Mouse (Mus musculus) midbrain, embryonic 14.5 days (tissue): Measurements from ENCODE around the gene Myo5c. TPM values are rescaled to one million over a fixed set of nuclear protein-coding genes. Genes with fewer than 3 reads are reported as not detected.

Experiments used
- ATAC-seq: fragments of 200-750 bp; cut with Nextera tagmentation; 2 replicates; pipeline ENCODE4 v1.8.0; 2017; ENCODE audit warnings: moderate number of reproducible peaks, moderate library complexity; ENCODE audit not compliant: low FRiP score, low TSS enrichment
- DNase-seq: peaks from one replicate; pipeline ENCODE4 v3.0.0-alpha.2; 2015
- H3K27ac ChIP-seq: fragments of 300-500 bp; sonication (generic); replicated peaks from 2 replicates; pipeline ENCODE4 v1.5.1; 2014; ENCODE audit warnings: mild to moderate bottlenecking, low read depth, low read length, moderate library complexity
- H3K27me3 ChIP-seq: fragments of 300-500 bp; sonication (generic); 2 replicates; pipeline ENCODE4 v1.6.1; 2014; ENCODE audit warnings: low read length, control low read depth, mixed read lengths; ENCODE audit not compliant: control insufficient read depth, insufficient read depth
- H3K36me3 ChIP-seq: fragments of 300-500 bp; sonication (generic); 2 replicates; pipeline ENCODE4 v1.6.1; 2014; ENCODE audit warnings: low read length, control low read depth; ENCODE audit not compliant: control insufficient read depth, insufficient read depth
- H3K4me1 ChIP-seq: fragments of 300-500 bp; sonication (generic); 2 replicates; pipeline ENCODE4 v1.6.1; 2014; ENCODE audit warnings: mild to moderate bottlenecking, antibody characterized with exemption, low read length, control low read depth; ENCODE audit not compliant: control insufficient read depth, insufficient read depth
- H3K4me2 ChIP-seq: fragments of 300-500 bp; sonication (generic); 2 replicates; pipeline ENCODE4 v1.6.1; 2014; ENCODE audit warnings: mild to moderate bottlenecking, low read length, moderate library complexity
- H3K4me3 ChIP-seq: fragments of 300-500 bp; sonication (generic); replicated peaks from 2 replicates; pipeline ENCODE4 v1.5.1; 2014; ENCODE audit warnings: low read depth, low read length
- H3K9ac ChIP-seq: fragments of 300-500 bp; sonication (generic); replicated peaks from 2 replicates; pipeline ENCODE4 v1.6.1; 2014; ENCODE audit warnings: mild to moderate bottlenecking, low read length, moderate library complexity
- H3K9me3 ChIP-seq: fragments of 300-500 bp; sonication (generic); 2 replicates; pipeline ENCODE4 v1.6.1; 2016; ENCODE audit warnings: low read length, control low read depth, mixed read lengths; ENCODE audit not compliant: control insufficient read depth
- WGBS: fragments of 180-500 bp; shearing (Covaris S2); extraction: QIAGEN DNeasy Blood & Tissue Kit; methylation state at CpG from one replicate; pipeline ENCODE4 v1.1.7; 2014; 5-methylcytosine and 5-hydroxymethylcytosine counted together
- polyA plus RNA-seq: library from polyadenylated mRNA; unstranded; fragments of >200 nt; fragmentation: Nextera tagmentation; extraction: Ambion mirVana; gene quantifications from 2 replicates; pipeline ENCODE4 v1.2.1, GENCODE M21; 2014

Myo5c gene
- polyA plus RNA-seq, 1 experiment from 2014 or later = 0.64 TPM

DNA sequence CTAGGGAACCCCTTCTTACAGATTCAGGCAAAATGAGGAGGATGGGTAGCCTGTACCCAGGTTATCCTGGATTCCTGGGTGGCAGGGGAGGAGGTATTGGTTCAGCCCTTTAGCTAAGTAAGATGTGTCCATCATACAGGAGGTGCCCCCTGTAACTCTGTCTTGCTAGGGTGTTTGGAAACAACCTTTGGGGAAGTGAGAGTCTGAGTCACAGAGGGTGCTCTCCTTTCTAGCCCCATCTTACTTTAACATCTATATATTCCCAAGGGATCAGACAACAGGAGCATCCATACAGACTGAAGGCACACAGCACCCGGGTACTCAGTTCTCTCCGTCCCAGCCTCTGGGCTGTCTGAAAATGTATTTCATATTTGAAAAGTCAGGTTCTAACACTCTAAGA is 50.4 kb downstream of the Myo5c start:
- H3K36me3 ChIP-seq = no peaks in the 10 kb centered on the region
- DNase-seq = no peak
- no peak overlapping the region for H3K4me2 ChIP-seq
- no peak for ATAC-seq
- no peak overlapping the region for H3K27ac ChIP-seq
- no peaks in the 10 kb centered on the region for H3K9me3 ChIP-seq
- WGBS = 82% methylated on average over 2 of the region's 2 CpGs
- H3K4me3 ChIP-seq = no peak overlapping the region
- H3K9ac ChIP-seq = no peak overlapping the region
- H3K27me3 ChIP-seq = no peaks in the 10 kb centered on the region
- H3K4me1 ChIP-seq = no peaks in the 10 kb centered on the region

DNA sequence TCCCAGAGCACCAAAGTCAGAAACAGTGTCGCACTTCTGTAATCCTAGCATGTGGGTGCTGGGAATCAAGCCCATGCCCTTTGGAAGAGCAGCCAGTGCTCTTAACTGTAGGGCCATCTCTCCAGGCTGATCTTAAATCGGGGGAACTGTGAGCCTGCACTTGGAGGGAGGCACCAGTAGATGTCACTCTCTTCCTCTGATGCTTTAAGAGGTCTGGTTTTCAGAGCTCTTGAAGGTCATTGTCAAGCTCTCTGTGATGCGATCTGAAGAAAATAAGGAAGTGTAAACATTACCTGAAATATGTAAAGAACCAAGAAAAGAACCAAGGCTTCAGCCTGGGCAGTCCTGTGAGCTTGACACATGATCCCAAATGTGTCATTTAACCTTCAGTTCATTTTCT is 51.0 kb downstream of the Myo5c start:
- no peaks in the 10 kb centered on the region for H3K9me3 ChIP-seq
- H3K4me2 ChIP-seq = no peak overlapping the region
- H3K4me1 ChIP-seq = no peaks in the 10 kb centered on the region
- no peaks in the 10 kb centered on the region for H3K27me3 ChIP-seq
- ATAC-seq = peak; percentile 43; the same call in 1 of the 2 replicates
- H3K27ac ChIP-seq = no peak overlapping the region
- no peaks in the 10 kb centered on the region for H3K36me3 ChIP-seq
- H3K4me3 ChIP-seq = no peak overlapping the region
- no peak overlapping the region for H3K9ac ChIP-seq
- peak; percentile 86 for DNase-seq
- 19% methylated on average over 3 of the region's 3 CpGs for WGBS

DNA sequence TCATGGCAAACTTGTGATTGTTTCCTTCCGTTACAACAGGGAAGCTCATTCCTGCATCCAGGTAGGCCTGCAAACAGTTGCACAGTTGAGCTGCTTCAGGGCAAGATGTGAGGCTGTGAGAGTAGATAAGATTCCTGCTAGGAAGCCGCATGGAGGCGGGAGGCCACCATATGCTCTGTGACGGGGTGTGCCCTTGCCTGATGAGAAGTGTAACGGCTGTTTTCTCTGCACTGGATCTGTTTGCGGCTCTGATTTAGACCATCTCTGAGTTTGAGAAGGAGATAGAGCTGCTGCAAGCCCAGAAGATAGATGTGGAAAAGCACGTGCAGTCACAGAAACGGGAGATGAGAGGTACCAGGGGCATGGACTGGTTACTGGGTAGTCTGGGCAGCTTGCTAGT is 51.8 kb downstream of the Myo5c start:
- H3K4me2 ChIP-seq = no peak overlapping the region
- no peaks in the 10 kb centered on the region for H3K9me3 ChIP-seq
- DNase-seq = no peak
- no peaks in the 10 kb centered on the region for H3K27me3 ChIP-seq
- no peak overlapping the region for H3K4me3 ChIP-seq
- no peaks in the 10 kb centered on the region for H3K4me1 ChIP-seq
- no peak overlapping the region for H3K9ac ChIP-seq
- H3K36me3 ChIP-seq = no peaks in the 10 kb centered on the region
- 89% methylated on average over 8 of the region's 8 CpGs for WGBS
- H3K27ac ChIP-seq = no peak overlapping the region
- no peak for ATAC-seq

DNA sequence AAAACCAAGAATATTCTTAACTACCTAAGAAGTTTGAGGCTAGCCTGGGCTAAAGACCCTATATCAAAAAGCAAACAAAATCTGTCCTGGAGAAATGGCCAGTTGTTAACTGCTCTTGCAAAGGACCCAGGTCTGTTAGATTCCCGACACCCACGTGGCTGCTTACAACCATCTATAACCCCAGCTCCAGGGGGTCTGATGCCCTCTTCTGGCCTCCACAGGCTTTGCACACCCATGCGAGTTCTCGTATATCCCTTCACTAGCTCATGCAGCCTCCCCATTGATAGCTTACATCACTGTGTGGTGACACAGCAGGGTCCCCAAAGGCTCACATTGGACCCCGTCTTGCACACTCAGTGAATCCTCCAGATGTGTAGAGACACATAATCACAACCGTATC is 53.5 kb downstream of the Myo5c start:
- ATAC-seq = no peak
- no peaks in the 10 kb centered on the region for H3K9me3 ChIP-seq
- 84% methylated on average over 6 of the region's 6 CpGs for whole genome bisulfite sequencing

DNA sequence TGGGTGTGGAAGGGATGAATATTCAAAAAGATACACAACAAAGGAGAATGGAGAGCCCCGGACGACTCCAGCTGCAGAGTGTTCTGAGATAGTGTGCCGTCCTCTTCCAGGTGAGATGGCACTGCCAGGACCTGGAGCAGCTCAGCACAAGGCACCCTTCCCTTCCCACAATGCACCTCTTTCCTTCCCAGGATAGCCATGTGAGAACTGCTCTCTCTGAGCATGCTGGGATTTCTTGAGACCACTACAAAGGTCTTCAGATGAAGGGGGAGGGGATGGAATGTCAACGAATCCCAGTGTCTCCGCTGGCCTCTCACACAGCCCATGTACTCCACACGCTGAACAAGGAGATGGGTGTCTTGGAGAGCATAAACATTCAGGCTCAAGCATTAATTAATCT is 55.8 kb downstream of the Myo5c start:
- no peak for ATAC-seq
- H3K27me3 ChIP-seq = no peaks in the 10 kb centered on the region
- H3K9me3 ChIP-seq = no peaks in the 10 kb centered on the region
- WGBS = 65% methylated on average over 6 of the region's 6 CpGs
- no peaks in the 10 kb centered on the region for H3K4me1 ChIP-seq
- H3K36me3 ChIP-seq = no peaks in the 10 kb centered on the region
- no peak overlapping the region for H3K4me2 ChIP-seq
- no peak overlapping the region for H3K27ac ChIP-seq
- no peak for DNase-seq
- no peak overlapping the region for H3K4me3 ChIP-seq
- H3K9ac ChIP-seq = no peak overlapping the region

More for the DNA sequence above, 53.5 kb downstream of the Myo5c start:
- Histone ChIP-seq H3K4me3 (no peak overlapping the region), H3K9ac (no peak overlapping the region), H3K36me3 (no peaks in the 10 kb centered on the region), H3K27me3 (no peaks in the 10 kb centered on the region), H3K27ac (no peak overlapping the region), H3K4me1 (no peaks in the 10 kb centered on the region), H3K4me2 (no peak overlapping the region)
- no peak for DNase-seq

DNA sequence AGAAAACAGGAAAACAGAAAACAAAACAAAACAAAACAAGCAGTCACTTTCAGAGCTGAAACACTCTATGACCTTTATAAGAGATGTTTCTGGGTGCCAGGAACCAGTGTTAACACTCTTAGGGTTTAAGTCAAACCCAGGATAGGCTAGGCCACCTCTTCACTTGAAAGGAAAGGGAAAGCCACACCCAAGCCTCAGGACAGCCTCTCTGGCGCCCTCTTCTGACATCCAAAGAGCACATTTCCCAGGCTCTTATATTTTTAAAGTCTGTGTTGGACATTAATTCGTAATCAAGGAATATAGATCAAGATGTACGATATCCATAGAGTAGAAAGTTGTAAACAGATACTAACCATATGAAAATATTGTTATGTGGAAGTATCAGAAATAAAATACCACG is 57.7 kb downstream of the Myo5c start:
- no peaks in the 10 kb centered on the region for H3K9me3 ChIP-seq
- H3K9ac ChIP-seq = no peak overlapping the region
- 44% methylated on average over 4 of the region's 4 CpGs for WGBS
- ATAC-seq = no peak
- no peaks in the 10 kb centered on the region for H3K36me3 ChIP-seq
- H3K27me3 ChIP-seq = no peaks in the 10 kb centered on the region
- H3K4me1 ChIP-seq = no peaks in the 10 kb centered on the region
- DNase-seq = no peak
- no peak overlapping the region for H3K4me2 ChIP-seq
- H3K4me3 ChIP-seq = no peak overlapping the region
- H3K27ac ChIP-seq = no peak overlapping the region

DNA sequence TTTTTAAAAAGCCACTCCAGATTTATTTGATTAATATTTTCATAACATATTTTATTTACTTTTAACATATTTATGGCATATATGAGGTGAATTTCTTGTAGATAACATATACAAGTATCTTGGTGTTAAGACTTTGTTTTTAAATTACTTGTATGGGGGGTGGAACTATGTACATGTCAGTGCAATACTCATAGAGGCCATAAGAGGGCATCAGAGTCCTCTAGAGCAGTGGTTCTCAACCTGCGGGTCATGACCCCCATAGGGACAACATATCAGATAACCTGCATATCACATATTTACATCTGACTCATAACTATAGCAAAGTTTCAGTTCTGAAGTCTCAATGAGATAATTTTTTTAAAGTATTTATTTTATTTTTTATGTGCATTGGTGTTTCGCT is 67.5 kb downstream of the Myo5c start:
- DNase-seq = no peak
- H3K27ac ChIP-seq = no peak overlapping the region
- H3K4me2 ChIP-seq = no peak overlapping the region
- no peaks in the 10 kb centered on the region for H3K36me3 ChIP-seq
- H3K9me3 ChIP-seq = no peaks in the 10 kb centered on the region
- no peak overlapping the region for H3K4me3 ChIP-seq
- no peak for ATAC-seq
- H3K27me3 ChIP-seq = no peaks in the 10 kb centered on the region
- 83% methylated on average over 2 of the region's 2 CpGs for WGBS
- H3K9ac ChIP-seq = no peak overlapping the region
- H3K4me1 ChIP-seq = no peaks in the 10 kb centered on the region

DNA sequence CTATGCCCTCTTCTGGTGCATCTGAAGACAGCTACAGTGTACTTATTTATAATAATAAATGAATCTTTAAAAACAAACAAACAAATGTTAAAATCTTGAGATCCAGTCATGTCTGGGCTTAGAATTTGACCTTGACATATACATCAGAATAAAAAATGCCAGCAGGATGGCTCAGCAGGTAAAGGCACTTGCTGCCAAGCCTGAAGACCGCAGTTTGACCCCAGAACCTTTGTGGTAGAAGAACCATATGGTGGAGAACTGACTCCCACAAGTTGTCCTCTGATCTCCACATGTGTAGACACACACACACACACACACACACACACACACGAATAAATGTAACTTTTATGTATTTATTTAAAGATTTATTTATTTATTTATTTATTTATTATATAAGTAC is 71.2 kb downstream of the Myo5c start:
- Histone ChIP-seq H3K4me1 (no peaks in the 10 kb centered on the region), H3K27me3 (no peaks in the 10 kb centered on the region), H3K4me3 (no peak overlapping the region), H3K9ac (no peak overlapping the region), H3K36me3 (no peaks in the 10 kb centered on the region), H3K27ac (no peak overlapping the region), H3K9me3 (no peaks in the 10 kb centered on the region), H3K4me2 (no peak overlapping the region)
- DNase-seq = no peak
- no peak for ATAC-seq
- WGBS = 80% methylated on average over 2 of the region's 2 CpGs

DNA sequence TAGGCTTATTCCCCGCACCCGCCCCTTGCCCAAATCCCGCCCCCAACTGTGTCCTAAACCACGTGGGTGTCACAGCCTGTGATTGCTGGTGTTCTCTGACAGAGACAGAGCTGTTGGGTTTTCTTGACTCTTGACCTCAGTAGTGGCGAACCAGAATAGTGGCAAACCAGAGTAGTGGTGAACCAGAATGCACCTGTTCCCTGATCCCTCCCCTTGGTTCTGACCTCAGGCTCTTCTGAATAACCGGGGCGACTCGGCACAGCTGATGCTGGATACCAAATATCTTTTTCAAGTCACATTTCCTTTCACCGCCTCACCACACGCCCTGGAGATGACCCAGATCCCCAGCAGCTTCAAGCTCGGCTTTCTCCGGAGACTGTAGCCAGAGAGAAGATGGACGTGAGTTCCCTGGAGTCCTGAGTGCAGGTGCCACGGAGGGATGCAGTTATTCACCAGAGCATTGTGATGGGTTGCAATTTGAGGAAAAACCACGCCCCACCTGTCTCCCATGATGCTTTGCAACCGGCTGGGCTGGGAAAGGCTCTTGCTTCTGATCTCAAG is 72.0 kb downstream of the Myo5c start:
- Histone ChIP-seq H3K4me1 (no peaks in the 10 kb centered on the region), H3K4me2 (peak overlapping the region; percentile 20; the same call in 1 of the 2 replicates), H3K27ac (no peak overlapping the region), H3K4me3 (no peak overlapping the region), H3K9me3 (no peaks in the 10 kb centered on the region), H3K27me3 (no peaks in the 10 kb centered on the region), H3K9ac (no peak overlapping the region), H3K36me3 (no peaks in the 10 kb centered on the region)
- no peak for DNase-seq
- WGBS = 38% methylated on average over 16 of the region's 16 CpGs
- no peak for ATAC-seq
